Comparison of ENCODE assay signal across 16 mouse cellular contexts in the genomic region with DNA sequence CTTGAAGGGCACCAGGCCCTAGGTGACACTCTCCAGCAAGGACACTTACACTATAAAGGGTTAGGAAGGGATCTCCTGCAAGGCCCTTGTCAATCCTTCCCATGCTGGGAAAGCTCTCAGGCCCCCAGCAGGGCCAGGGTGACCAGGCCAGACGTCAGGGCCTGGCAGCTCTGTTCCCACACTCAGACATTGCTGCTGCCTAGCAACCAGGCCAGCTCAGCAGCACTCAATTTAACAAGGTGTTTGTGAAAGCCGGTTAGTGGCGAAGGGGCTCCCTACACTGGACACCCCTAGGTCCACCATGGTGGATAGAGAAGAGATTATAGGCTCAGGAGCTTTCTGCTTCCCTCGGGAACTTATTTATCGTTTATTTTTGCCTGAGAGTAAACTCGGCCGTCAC. TPM values are rescaled to one million over a fixed set of nuclear protein-coding genes. Genes with fewer than 3 reads are reported as not detected.
A peak's percentile ranks its signal among the peaks of the same experiment; 100 is the strongest.
DNase-seq lines count a peak whose midpoint lies in the region; ATAC-seq and TF ChIP-seq lines count a peak whose summit lies in the region.
"Had no signal": no experiment of that assay in that cellular context is flagged by ENCODE, and none has a peak within 500 bp of the region (broad histone marks: within the 10 kb centered on the region; RNA-seq: fewer than 3 reads in every experiment).

No protein-coding gene starts in this region.

- H3K4me2 ChIP-seq in midbrain, embryonic 11.5 days = no peak overlapping the region
- H3K4me2 ChIP-seq: liver, embryonic 11.5 days had no signal

- no peaks in the 10 kb centered on the region for H3K9me3 ChIP-seq in midbrain, embryonic 11.5 days (ENCODE audit: control insufficient read depth, low read length)
- H3K9me3 ChIP-seq: megakaryocyte, embryonic 14.5 days had no signal

- H3K4me3 ChIP-seq in gastrocnemius, adult 2 months = no peak overlapping the region
- H3K4me3 ChIP-seq in midbrain, embryonic 11.5 days (ENCODE audit: low read depth, low read length) = no peak overlapping the region
- H3K4me3 ChIP-seq: megakaryocyte, embryonic 14.5 days had no signal

- no peak for TF ChIP-seq POLR2A in brain, embryonic 14.5 days (IDR thresholded peaks at IDR 0.05; ENCODE audit: borderline replicate concordance, extremely low read depth, insufficient read depth, insufficient read length, poor library complexity, severe bottlenecking)

- no peak for TF ChIP-seq CTCF in gastrocnemius, adult 2 months (IDR thresholded peaks at IDR 0.05)
- TF ChIP-seq CTCF in brain, embryonic 14.5 days (IDR thresholded peaks at IDR 0.05; ENCODE audit: borderline replicate concordance, extremely low read depth, insufficient read depth, insufficient read length) = no peak

- peak; percentile 56; the same call in 1 of the 2 replicates for ATAC-seq in midbrain, embryonic 11.5 days (ENCODE audit: low FRiP score)
- ATAC-seq in activated CD4-positive, CD25-positive, alpha-beta regulatory T cell, adult 4 months = no peak

- 23% methylated on average over 7 of the region's 7 CpGs for WGBS in midbrain, embryonic 11.5 days

- no peak for DNase-seq in gastrocnemius, adult 2 months
- DNase-seq in gastrocnemius, postnatal 10 days = no peak
- DNase-seq in brain, embryonic 14.5 days (ENCODE audit: low read depth) = peak; percentile 60
- DNase-seq in heart, postnatal 4 days = peak; percentile 41
- no peak for DNase-seq in midbrain, embryonic 11.5 days (ENCODE audit: low spot score, missing footprints)
- DNase-seq in adrenal gland, postnatal 4 days (ENCODE audit: low spot score in 2 of 2) = no peak
- no peak for DNase-seq in testis, postnatal 14 days (ENCODE audit: low spot score)
- DNase-seq: adrenal gland, adult 2 months; cerebellum, adult 18-20 months; gastrocnemius, postnatal 14 days; kidney, adult 2 months; layer of hippocampus, adult 9-11 months; thymus, postnatal 36 days had no signal

- peak overlapping the region; percentile 17; the same call in 1 of the 2 replicates for H3K9ac ChIP-seq in midbrain, embryonic 11.5 days (ENCODE audit: low read length)

- peaks cover 46% of the 10 kb centered on the region for H3K4me1 ChIP-seq in midbrain, embryonic 11.5 days (ENCODE audit: control insufficient read depth, insufficient read depth, low read length)
- H3K4me1 ChIP-seq: megakaryocyte, embryonic 14.5 days had no signal

- H3K27ac ChIP-seq in gastrocnemius, adult 2 months = 0 out of 2 replicates have a peak overlapping the region, but pooled peaks have one; percentile 8
- no peak overlapping the region for H3K27ac ChIP-seq in midbrain, embryonic 11.5 days (ENCODE audit: low read depth, low read length)

- H3K27me3 ChIP-seq in midbrain, embryonic 11.5 days (ENCODE audit: control insufficient read depth, insufficient read depth, low read length) = no peaks in the 10 kb centered on the region

- H3K36me3 ChIP-seq in midbrain, embryonic 11.5 days (ENCODE audit: control insufficient read depth, insufficient read depth, low read length) = peaks cover 5% of the 10 kb centered on the region; the same call in 1 of the 2 replicates

- intact Hi-C loops in gastrocnemius, adult 2 months (cut with DNase I) = no loop called here

RNA-seq across cellular contexts. Expression of gene Cacna1g, which starts 32.9 kb away (rescaled TPM):
- 1 to 10 TPM; 1.2 to 3.0 TPM for total RNA-seq in gastrocnemius, adult 2 months (2021)
- total RNA-seq in gastrocnemius, postnatal 10 days (2021) = 1 to 10 TPM; 7.0 to 9.0 TPM
- 208 and 232 TPM in 2 replicates for polyA plus RNA-seq in brain, embryonic 14.5 days (2012; rRNA removed)
- total RNA-seq in heart, postnatal 4 days (2021) = 10 to 100 TPM; 48.7 to 52.8 TPM
- polyA plus RNA-seq in midbrain, embryonic 11.5 days (2014; fragmentation: Nextera tagmentation; extraction: Ambion mirVana) = 7.6 and 9.3 TPM in 2 replicates
- total RNA-seq in adrenal gland, postnatal 4 days (2021) = 10 to 100 TPM in 1 of 2 experiments, 1 to 10 TPM in 1; 8.7 to 12.0 TPM
- not detected for polyA plus RNA-seq in activated CD4-positive, CD25-positive, alpha-beta regulatory T cell, adult 4 months (2017; shearing (Covaris generic))

RNA-seq across cellular contexts. Expression of gene Spata20, which starts 44.9 kb away (rescaled TPM):
- not detected for total RNA-seq in gastrocnemius, adult 2 months (2021)
- total RNA-seq in gastrocnemius, postnatal 10 days (2021) = not detected
- 0.45 and 0.66 TPM in 2 replicates for polyA plus RNA-seq in brain, embryonic 14.5 days (2012; rRNA removed)
- 1 to 10 TPM in 1 of 2 experiments, under 1 TPM in 1; 0.61 to 1.5 TPM for total RNA-seq in heart, postnatal 4 days (2021)
- polyA plus RNA-seq in midbrain, embryonic 11.5 days (2014; fragmentation: Nextera tagmentation; extraction: Ambion mirVana) = not detected in 2 replicates
- under 1 TPM in 1 of 2 experiments, not detected in 1; 0.11 TPM for total RNA-seq in adrenal gland, postnatal 4 days (2021)
- polyA plus RNA-seq in activated CD4-positive, CD25-positive, alpha-beta regulatory T cell, adult 4 months (2017; shearing (Covaris generic)) = not detected
- total RNA-seq: adrenal gland, adult 2 months; gastrocnemius, postnatal 14 days had no signal
- polyA plus RNA-seq: adrenal gland, adult 2 months; liver, embryonic 11.5 days had no signal

RNA-seq across cellular contexts. Expression of gene Abcc3, which starts 48.3 kb away (rescaled TPM):
- under 1 TPM; 0.46 to 0.53 TPM for total RNA-seq in gastrocnemius, adult 2 months (2021)
- 1 to 10 TPM; 1.9 to 2.1 TPM for total RNA-seq in gastrocnemius, postnatal 10 days (2021)
- polyA plus RNA-seq in brain, embryonic 14.5 days (2012; rRNA removed) = 0.53 and 0.55 TPM in 2 replicates
- 1 to 10 TPM; 1.6 to 1.8 TPM for total RNA-seq in heart, postnatal 4 days (2021)
- 0.47 and 0.49 TPM in 2 replicates for polyA plus RNA-seq in midbrain, embryonic 11.5 days (2014; fragmentation: Nextera tagmentation; extraction: Ambion mirVana)
- total RNA-seq in adrenal gland, postnatal 4 days (2021) = 10 to 100 TPM in 1 of 2 experiments, 1 to 10 TPM in 1; 7.9 to 11.7 TPM
- under 1 TPM; 0.45 to 0.79 TPM for polyA plus RNA-seq in activated CD4-positive, CD25-positive, alpha-beta regulatory T cell, adult 4 months (2017; shearing (Covaris generic))

RNA-seq across cellular contexts. Expression of gene Epn3, which starts 58.7 kb away (rescaled TPM):
- under 1 TPM in 1 of 2 experiments, not detected in 1; 0.05 TPM for total RNA-seq in gastrocnemius, adult 2 months (2021)
- under 1 TPM; 0.21 to 0.59 TPM for total RNA-seq in gastrocnemius, postnatal 10 days (2021)
- polyA plus RNA-seq in brain, embryonic 14.5 days (2012; rRNA removed) = 0.50 and 1.5 TPM in 2 replicates
- total RNA-seq in heart, postnatal 4 days (2021) = 10 to 100 TPM; 31.3 to 34.3 TPM
- 0.27 and 0.50 TPM in 2 replicates for polyA plus RNA-seq in midbrain, embryonic 11.5 days (2014; fragmentation: Nextera tagmentation; extraction: Ambion mirVana)
- total RNA-seq in adrenal gland, postnatal 4 days (2021) = 10 to 100 TPM; 10.3 to 13.2 TPM
- polyA plus RNA-seq in activated CD4-positive, CD25-positive, alpha-beta regulatory T cell, adult 4 months (2017; shearing (Covaris generic)) = not detected

Comparison
In these comparisons a context has a peak if more than half of its experiments do, and no peak if none do; other contexts are left out.
1. DNase-seq: peak in brain, embryonic 14.5 days (single experiment) and heart, postnatal 4 days (single experiment); none in gastrocnemius, adult 2 months (single experiment), gastrocnemius, postnatal 10 days (single experiment), midbrain, embryonic 11.5 days (single experiment), adrenal gland, postnatal 4 days (0 of 2) and testis, postnatal 14 days (single experiment).